Mouse (Mus musculus): ENCODE measurements at regions not wholly inside any gene's neighbourhood (a gene's known extent, or its start where the extent isn't known, plus 50 kb on each side); places are given as distances from the start of the nearest gene placed in this dataset.

- no peak for DNase-seq (ENCODE audit: low spot score in 2 of 2)
Observed at GRCm38 (mm10) chr4:55938383-55938782, 406.1 kb upstream of the Klf4 start.

- DNase-seq (ENCODE audit: low spot score in 2 of 2) = no peak
Observed at GRCm38 (mm10) chr4:55937833-55938232, 405.6 kb upstream of the Klf4 start.

- no peak for DNase-seq (ENCODE audit: low spot score in 2 of 2)
Observed at GRCm38 (mm10) chr4:55929141-55929782, 397.0 kb upstream of the Klf4 start.

- no peak for DNase-seq (ENCODE audit: low spot score in 2 of 2)
Observed at GRCm38 (mm10) chr4:55928670-55929069, 396.4 kb upstream of the Klf4 start.

GRCm38 (mm10) chr4:55928196-55928595 lies 395.9 kb upstream of the Klf4 start:
- no peak for DNase-seq (ENCODE audit: low spot score in 2 of 2)

- DNase-seq (ENCODE audit: low spot score in 2 of 2) = no peak
Observed at GRCm38 (mm10) chr4:55927391-55927790, 395.1 kb upstream of the Klf4 start.

GRCm38 (mm10) chr4:55924974-55925373 lies 392.7 kb upstream of the Klf4 start:
- DNase-seq (ENCODE audit: low spot score in 2 of 2) = no peak

GRCm38 (mm10) chr4:55921217-55921616 lies 389.0 kb upstream of the Klf4 start:
- DNase-seq (ENCODE audit: low spot score in 2 of 2) = no peak

GRCm38 (mm10) chr4:55894116-55894885 lies 362.0 kb upstream of the Klf4 start:
- no peak for DNase-seq (ENCODE audit: low spot score in 2 of 2)

- no peak for DNase-seq (ENCODE audit: low spot score in 2 of 2)
Observed at GRCm38 (mm10) chr4:55891656-55892055, 359.4 kb upstream of the Klf4 start.

GRCm38 (mm10) chr4:55887581-55887980 lies 355.3 kb upstream of the Klf4 start:
- DNase-seq (ENCODE audit: low spot score in 2 of 2) = no peak

- DNase-seq (ENCODE audit: low spot score in 2 of 2) = no peak
Observed at GRCm38 (mm10) chr4:55882541-55882940, 350.3 kb upstream of the Klf4 start.

GRCm38 (mm10) chr4:55875304-55875703 lies 343.0 kb upstream of the Klf4 start:
- DNase-seq (ENCODE audit: low spot score in 2 of 2) = no peak

- DNase-seq (ENCODE audit: low spot score in 2 of 2) = no peak
Observed at GRCm38 (mm10) chr4:55874875-55875274, 342.6 kb upstream of the Klf4 start.

- DNase-seq (ENCODE audit: low spot score in 2 of 2) = no peak
Observed at GRCm38 (mm10) chr4:55874276-55874675, 342.0 kb upstream of the Klf4 start.

- DNase-seq (ENCODE audit: low spot score in 2 of 2) = no peak
Observed at GRCm38 (mm10) chr4:55860055-55860454, 327.8 kb upstream of the Klf4 start.

- no peak for DNase-seq (ENCODE audit: low spot score in 2 of 2)
Observed at GRCm38 (mm10) chr4:55859211-55859761, 327.0 kb upstream of the Klf4 start.

- no peak for DNase-seq (ENCODE audit: low spot score in 2 of 2)
Observed at GRCm38 (mm10) chr4:55851430-55851829, 319.2 kb upstream of the Klf4 start.

GRCm38 (mm10) chr4:55851027-55851426 lies 318.8 kb upstream of the Klf4 start:
- DNase-seq (ENCODE audit: low spot score in 2 of 2) = no peak

- DNase-seq (ENCODE audit: low spot score in 2 of 2) = no peak
Observed at GRCm38 (mm10) chr4:55843727-55844401, 311.6 kb upstream of the Klf4 start.

GRCm38 (mm10) chr4:55838568-55838967 lies 306.3 kb upstream of the Klf4 start:
- DNase-seq (ENCODE audit: low spot score in 2 of 2) = no peak

GRCm38 (mm10) chr4:55824047-55824760 lies 291.9 kb upstream of the Klf4 start:
- DNase-seq (ENCODE audit: low spot score in 2 of 2) = no peak

Measured in thymus, postnatal 10 days (tissue).